Mouse (Mus musculus) liver, embryonic 11.5 days (tissue): ENCODE measurements around the gene Bak1. TPM values are rescaled to one million over a fixed set of nuclear protein-coding genes. Genes with fewer than 3 reads are reported as not detected.

Experiments
- ATAC-seq: fragments of 200-750 bp; cut with Nextera tagmentation; replicated peaks from 2 replicates; pipeline ENCODE4 v1.8.0; 2017; ENCODE audit warnings: moderate number of reproducible peaks, mild to moderate bottlenecking, moderate TSS enrichment, moderate library complexity; ENCODE audit not compliant: low FRiP score
- DNase-seq: peaks from one replicate; pipeline ENCODE4 v3.0.0-alpha.2; 2017; ENCODE audit warnings: low spot score
- H3K27ac ChIP-seq: fragments of 300-500 bp; sonication (generic); 2 replicates; pipeline ENCODE4 v1.5.1; 2014; ENCODE audit warnings: mild to moderate bottlenecking, low read depth, low read length, control low read depth
- H3K27me3 ChIP-seq: fragments of 300-500 bp; sonication (generic); replicated peaks from 2 replicates; pipeline ENCODE4 v1.6.1; 2014; ENCODE audit warnings: low read length, mixed read lengths; ENCODE audit not compliant: control insufficient read depth, insufficient read depth
- H3K36me3 ChIP-seq: fragments of 300-500 bp; sonication (generic); 2 replicates; pipeline ENCODE4 v1.6.1; 2014; ENCODE audit warnings: mild to moderate bottlenecking, low read length, moderate library complexity, mixed read lengths; ENCODE audit not compliant: control insufficient read depth, insufficient read depth
- H3K4me1 ChIP-seq: fragments of 300-500 bp; sonication (generic); replicated peaks from 2 replicates; pipeline ENCODE4 v1.6.1; 2014; ENCODE audit warnings: low read length, mixed read lengths; ENCODE audit not compliant: control insufficient read depth, insufficient read depth
- H3K4me2 ChIP-seq: fragments of 300-500 bp; sonication (generic); 2 replicates; pipeline ENCODE4 v1.6.1; 2014; ENCODE audit warnings: mild to moderate bottlenecking, control low read depth, moderate library complexity
- H3K4me3 ChIP-seq: fragments of 300-500 bp; sonication (generic); 2 replicates; pipeline ENCODE4 v1.5.1; 2014; ENCODE audit warnings: low read depth, low read length, control low read depth
- H3K9ac ChIP-seq: fragments of 300-500 bp; sonication (generic); 2 replicates; pipeline ENCODE4 v1.6.1; 2014; ENCODE audit warnings: low read depth, low read length, control low read depth
- H3K9me3 ChIP-seq: fragments of 300-500 bp; sonication (generic); 2 replicates; pipeline ENCODE4 v1.6.1; 2016; ENCODE audit warnings: low read length, inconsistent platforms, mixed read lengths; ENCODE audit not compliant: control insufficient read depth
- whole genome bisulfite sequencing: fragments of 180-500 bp; shearing (Covaris S2); extraction: QIAGEN DNeasy Blood & Tissue Kit; methylation state at CpG from one replicate; pipeline ENCODE4 v1.1.7; 2014; 5-methylcytosine and 5-hydroxymethylcytosine counted together
- polyA plus RNA-seq: library from polyadenylated mRNA; unstranded; fragments of >200 nt; fragmentation: Nextera tagmentation; extraction: Ambion mirVana; gene quantifications from 2 replicates; pipeline ENCODE4 v1.2.1, GENCODE M21; 2014

Gene Bak1
- polyA plus RNA-seq, 1 experiment from 2014 or later = 11.3 TPM

- Histone ChIP-seq H3K4me1 (peaks cover 21% of the 10 kb centered on the region), H3K9me3 (no peaks in the 10 kb centered on the region), H3K27ac (no peak overlapping the region), H3K4me2 (no peak overlapping the region), H3K27me3 (no peaks in the 10 kb centered on the region), H3K9ac (no peak overlapping the region), H3K36me3 (peaks cover 31% of the 10 kb centered on the region), H3K4me3 (no peak overlapping the region)
- WGBS = 73% methylated on average over 4 of the region's 4 CpGs
- ATAC-seq = peak; percentile 56
- no peak for DNase-seq
Observed at GRCm38 (mm10) chr17:27023342-27023741, 5.5 kb downstream of the Bak1 start.

- peaks cover 15% of the 10 kb centered on the region for H3K4me1 ChIP-seq
- H3K4me2 ChIP-seq = no peak overlapping the region
- peaks cover 31% of the 10 kb centered on the region for H3K36me3 ChIP-seq
- ATAC-seq (no peak), DNase-seq (no peak)
- no peak overlapping the region for H3K27ac ChIP-seq
- 89% methylated on average over 9 of the region's 9 CpGs for WGBS
- no peak overlapping the region for H3K4me3 ChIP-seq
- no peaks in the 10 kb centered on the region for H3K27me3 ChIP-seq
- H3K9me3 ChIP-seq = no peaks in the 10 kb centered on the region
- H3K9ac ChIP-seq = no peak overlapping the region
Observed at GRCm38 (mm10) chr17:27021736-27022135, 7.1 kb downstream of the Bak1 start.

GRCm38 (mm10) chr17:27021076-27021475, 7.7 kb downstream of the Bak1 start:
- H3K4me3 ChIP-seq = no peak overlapping the region
- no peaks in the 10 kb centered on the region for H3K9me3 ChIP-seq
- peaks cover 15% of the 10 kb centered on the region for H3K4me1 ChIP-seq
- 91% methylated on average over 14 of the region's 14 CpGs for WGBS
- no peak for ATAC-seq
- H3K36me3 ChIP-seq = peaks cover 31% of the 10 kb centered on the region
- H3K27me3 ChIP-seq = no peaks in the 10 kb centered on the region
- no peak for DNase-seq
- no peak overlapping the region for H3K27ac ChIP-seq
- no peak overlapping the region for H3K4me2 ChIP-seq
- H3K9ac ChIP-seq = no peak overlapping the region

- Histone ChIP-seq H3K27ac (peak overlapping the region; percentile 39), H3K9ac (peak overlapping the region; percentile 26), H3K4me1 (peaks cover 11% of the 10 kb centered on the region), H3K4me3 (peak overlapping the region; percentile 53), H3K9me3 (no peaks in the 10 kb centered on the region), H3K27me3 (no peaks in the 10 kb centered on the region), H3K4me2 (peak overlapping the region; percentile 72), H3K36me3 (peaks cover 19% of the 10 kb centered on the region; the same call in 1 of the 2 replicates)
- no peak for ATAC-seq
- 47% methylated on average over 12 of the region's 12 CpGs for WGBS
- DNase-seq = no peak
Observed at GRCm38 (mm10) chr17:27018555-27019196, 10.1 kb downstream of the Bak1 start.

- peak overlapping the region; percentile 39; the same call in 1 of the 2 replicates for H3K27ac ChIP-seq
- peak overlapping the region; percentile 26 for H3K9ac ChIP-seq
- DNase-seq (peak; percentile 89), ATAC-seq (peak; percentile 71)
- WGBS = 11% methylated on average over 34 of the region's 34 CpGs
- H3K4me1 ChIP-seq = peaks cover 10% of the 10 kb centered on the region
- no peaks in the 10 kb centered on the region for H3K27me3 ChIP-seq
- peaks cover 19% of the 10 kb centered on the region; the same call in 1 of the 2 replicates for H3K36me3 ChIP-seq
- peak overlapping the region; percentile 72 for H3K4me2 ChIP-seq
- peak overlapping the region; percentile 53 for H3K4me3 ChIP-seq
- no peaks in the 10 kb centered on the region for H3K9me3 ChIP-seq
Observed at GRCm38 (mm10) chr17:27017564-27018499, 11.0 kb downstream of the Bak1 start.

- Histone ChIP-seq H3K4me2 (peak overlapping the region; percentile 57), H3K9me3 (no peaks in the 10 kb centered on the region), H3K27ac (no peak overlapping the region), H3K36me3 (no peaks in the 10 kb centered on the region), H3K9ac (no peak overlapping the region), H3K4me1 (peaks cover 13% of the 10 kb centered on the region), H3K4me3 (no peak overlapping the region), H3K27me3 (no peaks in the 10 kb centered on the region)
- DNase-seq = no peak
- peak; percentile 56 for ATAC-seq
- 37% methylated on average over 6 of the region's 6 CpGs for WGBS
Observed at GRCm38 (mm10) chr17:27012909-27013308, 15.9 kb downstream of the Bak1 start.

- ATAC-seq (peak; percentile 78), DNase-seq (peak; percentile 52)
- Histone ChIP-seq H3K27ac (peak overlapping the region; percentile 15; the same call in 1 of the 2 replicates), H3K27me3 (no peaks in the 10 kb centered on the region), H3K9me3 (no peaks in the 10 kb centered on the region), H3K36me3 (no peaks in the 10 kb centered on the region), H3K4me3 (0 out of 2 replicates have a peak overlapping the region, but pooled peaks have one; percentile 4), H3K4me2 (peak overlapping the region; percentile 57), H3K9ac (peak overlapping the region; percentile 31; the same call in 1 of the 2 replicates), H3K4me1 (peaks cover 13% of the 10 kb centered on the region)
- WGBS = 31% methylated on average over 14 of the region's 14 CpGs
Observed at GRCm38 (mm10) chr17:27011998-27012672, 16.7 kb downstream of the Bak1 start.

- H3K4me1 ChIP-seq = peaks cover 13% of the 10 kb centered on the region
- H3K4me3 ChIP-seq = no peak overlapping the region
- no peak overlapping the region for H3K4me2 ChIP-seq
- ATAC-seq (no peak), DNase-seq (no peak)
- 87% methylated on average over 10 of the region's 10 CpGs for WGBS
- no peaks in the 10 kb centered on the region for H3K27me3 ChIP-seq
- no peak overlapping the region for H3K27ac ChIP-seq
- H3K9me3 ChIP-seq = no peaks in the 10 kb centered on the region
- no peaks in the 10 kb centered on the region for H3K36me3 ChIP-seq
- H3K9ac ChIP-seq = no peak overlapping the region
Observed at GRCm38 (mm10) chr17:27011167-27011566, 17.6 kb downstream of the Bak1 start.
